Mouse (Mus musculus) liver, embryonic 14.5 days (tissue): ENCODE data around the gene Macrod1.

Source experiments
- CTCF ChIP-seq: IDR thresholded peaks from 2 replicates; pipeline ENCODE4 v1.5.1; 2016; ENCODE audit warnings: antibody characterized with exemption, low read depth, control low read depth
- EP300 ChIP-seq: IDR thresholded peaks from 2 replicates; pipeline ENCODE4 v1.6.1; 2016; ENCODE audit warnings: antibody characterized with exemption, low read depth

DNA sequence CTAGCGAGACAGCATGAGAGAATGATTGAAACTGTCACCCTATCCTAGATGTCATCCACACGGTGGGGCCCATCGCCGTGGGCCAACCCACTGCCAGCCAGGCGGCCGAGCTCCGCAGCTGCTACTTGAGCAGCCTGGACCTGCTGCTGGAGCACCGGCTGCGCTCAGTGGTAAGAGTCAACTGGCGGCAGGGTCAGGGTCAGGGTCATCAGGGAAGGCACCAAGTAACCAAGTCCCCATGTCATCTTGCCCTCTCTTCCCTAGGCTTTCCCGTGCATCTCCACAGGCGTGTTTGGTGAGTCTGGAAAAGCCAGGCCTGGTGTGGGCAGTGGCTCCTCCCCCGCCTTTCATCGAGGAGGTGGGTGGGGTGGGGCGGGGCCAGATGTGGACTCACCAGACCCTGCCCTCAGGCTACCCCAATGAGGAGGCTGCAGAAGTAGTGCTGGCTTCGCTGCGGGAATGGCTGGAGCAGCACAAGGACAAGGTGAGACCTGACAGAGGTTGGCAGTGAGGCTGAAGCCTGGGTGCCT, 140.2 kb downstream of the Macrod1 start:
- no peak for TF ChIP-seq EP300
- TF ChIP-seq CTCF, result no peak
